Mouse (Mus musculus): ENCODE measurements around the gene Cdc5l. TPM values are rescaled to one million over a fixed set of nuclear protein-coding genes. Genes with fewer than 3 reads are reported as not detected.
A peak's percentile ranks its signal among the peaks of the same experiment; 100 is the strongest.
"Not testable (repeated sequence)": the region's sequence is repeated elsewhere in the genome, so short reads cannot be mapped to it uniquely, and the experiment has no call there.

The Cdc5l gene
- polyA plus RNA-seq, 1 experiment from 2014 or later: 68.9 TPM

- no peaks in the 10 kb centered on the region for H3K27me3 ChIP-seq (replicated peaks; ENCODE audit: low read depth, poor library complexity, severe bottlenecking)
- peaks cover 2% of the 10 kb centered on the region; the same call in 1 of the 2 replicates for H3K4me1 ChIP-seq
- no peak overlapping the region for H3K27ac ChIP-seq (replicated peaks)
- no peaks in the 10 kb centered on the region for H3K36me3 ChIP-seq (replicated peaks)
- WGBS: 81% methylated on average over 4 of the region's 4 CpGs
- no peak for DNase-seq (ENCODE audit: low spot score)
- no peaks in the 10 kb centered on the region for H3K9me3 ChIP-seq
- H3K4me3 ChIP-seq: no peak overlapping the region
These were observed 25.0 kb upstream of the Cdc5l start for GRCm38 (mm10) chr17:45458516-45458915.

- H3K4me1 ChIP-seq: peaks cover 2% of the 10 kb centered on the region; the same call in 1 of the 2 replicates
- no peak for DNase-seq (ENCODE audit: low spot score)
These were observed 23.9 kb upstream of the Cdc5l start for GRCm38 (mm10) chr17:45457487-45457886.

GRCm38 (mm10) chr17:45456260-45457152 is 23.0 kb upstream of the Cdc5l start:
- WGBS: 54% methylated on average over 13 of the region's 13 CpGs
- no peaks in the 10 kb centered on the region for H3K36me3 ChIP-seq (replicated peaks)

More at GRCm38 (mm10) chr17:45457487-45457886, 23.9 kb upstream of the Cdc5l start:
- no peaks in the 10 kb centered on the region for H3K36me3 ChIP-seq (replicated peaks)
- no peaks in the 10 kb centered on the region for H3K9me3 ChIP-seq
- H3K27ac ChIP-seq (replicated peaks): no peak overlapping the region
- WGBS: 90% methylated on average over 5 of the region's 5 CpGs
- H3K4me3 ChIP-seq: no peak overlapping the region
- H3K27me3 ChIP-seq (replicated peaks; ENCODE audit: low read depth, poor library complexity, severe bottlenecking): no peaks in the 10 kb centered on the region

DNA sequence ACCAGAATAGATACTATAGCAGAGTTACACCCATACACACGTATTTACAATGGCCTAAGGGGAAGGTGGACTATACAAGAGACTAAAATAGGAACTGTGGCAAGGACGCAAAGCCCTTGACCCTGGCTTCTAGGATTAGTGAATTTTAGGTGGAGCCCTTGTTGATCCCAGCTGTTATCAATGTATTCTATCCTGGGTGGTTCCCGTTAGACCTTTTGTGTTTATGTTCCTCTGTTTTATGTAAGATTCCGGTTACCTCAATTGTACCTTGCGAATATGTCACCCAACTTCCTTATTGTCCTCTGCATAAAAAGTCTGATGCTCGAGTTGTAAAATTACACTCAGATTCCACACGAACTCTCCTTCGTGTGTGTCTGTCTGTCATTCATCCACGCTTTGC is 22.2 kb upstream of the Cdc5l start:
- H3K27ac ChIP-seq (replicated peaks); DNase-seq (ENCODE audit: low spot score); H3K36me3 ChIP-seq (replicated peaks); H3K4me3 ChIP-seq; H3K4me1 ChIP-seq; H3K27me3 ChIP-seq (replicated peaks; ENCODE audit: low read depth, poor library complexity, severe bottlenecking); H3K9me3 ChIP-seq: not testable (repeated sequence)
- WGBS: 89% methylated on average over 9 of the region's 9 CpGs

More at GRCm38 (mm10) chr17:45456260-45457152, 23.0 kb upstream of the Cdc5l start:
- Histone ChIP-seq H3K4me1 (peaks cover 2% of the 10 kb centered on the region; the same call in 1 of the 2 replicates), H3K9me3 (no peaks in the 10 kb centered on the region), H3K27me3 (replicated peaks; ENCODE audit: low read depth, poor library complexity, severe bottlenecking) (no peaks in the 10 kb centered on the region), H3K4me3 (no peak overlapping the region), H3K27ac (replicated peaks) (no peak overlapping the region)
- no peak for DNase-seq (ENCODE audit: low spot score)

GRCm38 (mm10) chr17:45454794-45455193 is 21.3 kb upstream of the Cdc5l start:
- H3K27ac ChIP-seq (replicated peaks): no peak overlapping the region
- H3K9me3 ChIP-seq: no peaks in the 10 kb centered on the region
- WGBS: 88% methylated on average over 2 of the region's 2 CpGs
- no peaks in the 10 kb centered on the region for H3K27me3 ChIP-seq (replicated peaks; ENCODE audit: low read depth, poor library complexity, severe bottlenecking)
- no peak for DNase-seq (ENCODE audit: low spot score)
- H3K4me3 ChIP-seq: no peak overlapping the region
- H3K4me1 ChIP-seq: peaks cover 2% of the 10 kb centered on the region; the same call in 1 of the 2 replicates
- H3K36me3 ChIP-seq (replicated peaks): no peaks in the 10 kb centered on the region

DNA sequence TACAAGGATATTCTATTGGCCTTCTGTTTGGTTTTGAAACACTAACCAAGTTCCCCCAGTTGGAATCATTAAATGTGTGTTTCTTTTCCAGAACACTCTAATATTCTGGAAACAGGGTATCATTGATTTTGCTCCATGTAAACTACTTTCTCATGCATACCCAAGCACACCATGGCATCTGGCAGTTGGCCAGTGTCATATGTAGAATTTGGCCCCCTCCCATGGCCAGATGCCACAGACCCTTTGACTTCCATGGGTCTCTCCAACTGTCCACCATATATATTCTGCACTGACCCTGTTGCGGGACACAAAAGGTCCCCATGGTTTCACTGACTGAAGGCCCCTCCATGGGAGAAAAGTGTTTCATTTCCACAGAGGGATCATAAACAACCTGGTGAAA is 18.7 kb upstream of the Cdc5l start:
- H3K36me3 ChIP-seq (replicated peaks): peaks cover 7% of the 10 kb centered on the region
- DNase-seq (ENCODE audit: low spot score): no peak
- 93% methylated on average over 1 of the region's 1 CpGs for WGBS
- no peaks in the 10 kb centered on the region for H3K27me3 ChIP-seq (replicated peaks; ENCODE audit: low read depth, poor library complexity, severe bottlenecking)
- no peaks in the 10 kb centered on the region for H3K9me3 ChIP-seq
- H3K27ac ChIP-seq (replicated peaks): no peak overlapping the region
- H3K4me1 ChIP-seq: peaks cover 2% of the 10 kb centered on the region; the same call in 1 of the 2 replicates
- no peak overlapping the region for H3K4me3 ChIP-seq

GRCm38 (mm10) chr17:45450153-45450552 is 16.6 kb upstream of the Cdc5l start:
- H3K27me3 ChIP-seq (replicated peaks; ENCODE audit: low read depth, poor library complexity, severe bottlenecking): no peaks in the 10 kb centered on the region
- H3K9me3 ChIP-seq: no peaks in the 10 kb centered on the region
- peaks cover 7% of the 10 kb centered on the region for H3K36me3 ChIP-seq (replicated peaks)
- DNase-seq (ENCODE audit: low spot score): no peak
- no peak overlapping the region for H3K4me3 ChIP-seq
- no peak overlapping the region for H3K27ac ChIP-seq (replicated peaks)
- WGBS: 95% methylated on average over 6 of the region's 6 CpGs
- H3K4me1 ChIP-seq: no peaks in the 10 kb centered on the region

DNA sequence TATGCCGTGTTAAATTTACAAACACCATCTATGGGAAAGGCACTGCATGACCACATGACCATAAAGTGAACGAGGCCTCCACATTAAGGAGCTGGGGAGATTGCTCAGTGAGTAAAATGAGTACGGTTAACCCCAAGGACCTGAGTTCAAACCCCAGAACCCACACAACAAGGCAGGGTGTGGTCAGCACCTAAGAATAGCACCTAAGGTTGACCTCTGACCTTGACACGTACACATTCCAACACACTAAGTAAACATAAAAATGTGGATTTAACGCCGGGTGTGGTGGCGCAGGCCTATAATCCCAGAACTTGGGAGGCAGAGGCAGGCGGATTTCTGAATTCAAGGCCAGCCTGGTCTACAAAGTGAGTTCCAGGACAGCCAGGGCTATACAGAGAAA is 16.0 kb upstream of the Cdc5l start:
- H3K36me3 ChIP-seq (replicated peaks): peaks cover 7% of the 10 kb centered on the region
- no peak overlapping the region for H3K4me3 ChIP-seq
- H3K27ac ChIP-seq (replicated peaks): no peak overlapping the region
- WGBS: 92% methylated on average over 8 of the region's 8 CpGs
- H3K9me3 ChIP-seq: no peaks in the 10 kb centered on the region
- H3K27me3 ChIP-seq (replicated peaks; ENCODE audit: low read depth, poor library complexity, severe bottlenecking): no peaks in the 10 kb centered on the region
- DNase-seq (ENCODE audit: low spot score): no peak
- H3K4me1 ChIP-seq: no peaks in the 10 kb centered on the region

DNA sequence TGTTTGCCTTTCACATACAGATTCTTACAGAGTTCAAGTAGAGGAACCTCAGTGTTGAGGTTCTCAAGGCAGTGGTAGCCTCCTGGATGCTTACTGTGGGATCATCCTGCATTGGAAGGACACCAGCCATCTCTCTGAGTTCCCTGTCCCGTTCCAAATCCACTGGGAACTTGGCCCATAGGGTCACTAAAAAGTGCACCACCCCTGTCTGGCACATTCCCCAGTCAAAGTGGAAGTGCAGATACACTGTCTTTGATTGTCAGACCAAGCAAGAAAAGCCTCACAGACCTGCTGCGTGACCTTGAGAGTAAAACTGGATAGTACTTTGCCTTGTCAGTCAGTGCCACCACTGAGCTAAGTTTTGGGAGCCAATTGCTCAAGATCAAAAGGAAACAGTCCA is 13.5 kb upstream of the Cdc5l start:
- H3K27me3 ChIP-seq (replicated peaks; ENCODE audit: low read depth, poor library complexity, severe bottlenecking): no peaks in the 10 kb centered on the region
- no peak overlapping the region for H3K4me3 ChIP-seq
- no peak for DNase-seq (ENCODE audit: low spot score)
- no peak overlapping the region for H3K27ac ChIP-seq (replicated peaks)
- 91% methylated on average over 2 of the region's 2 CpGs for WGBS
- peaks cover 21% of the 10 kb centered on the region for H3K36me3 ChIP-seq (replicated peaks)
- no peaks in the 10 kb centered on the region for H3K4me1 ChIP-seq
- no peaks in the 10 kb centered on the region for H3K9me3 ChIP-seq

DNA sequence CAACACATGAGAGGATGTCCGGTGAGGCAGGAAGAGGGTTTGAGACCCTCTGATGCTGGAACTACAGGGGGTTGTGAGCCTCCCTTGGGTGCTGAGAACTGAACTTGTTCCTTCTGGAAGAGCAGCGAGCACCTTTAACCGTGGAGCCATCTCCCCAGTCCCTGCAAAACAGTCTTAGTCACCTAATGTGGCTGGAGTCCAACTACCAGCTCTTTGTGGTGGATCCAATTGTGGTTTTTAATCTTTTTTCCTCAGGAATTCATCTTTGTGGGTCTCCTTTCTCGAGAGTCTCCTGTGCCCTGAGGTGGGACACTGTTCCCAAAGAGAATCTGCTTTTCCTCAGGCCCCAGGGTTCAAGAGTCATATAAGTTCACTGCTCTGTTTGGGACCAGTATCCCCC is 12.4 kb upstream of the Cdc5l start:
- H3K9me3 ChIP-seq: no peaks in the 10 kb centered on the region
- WGBS: 88% methylated on average over 4 of the region's 4 CpGs
- no peaks in the 10 kb centered on the region for H3K27me3 ChIP-seq (replicated peaks; ENCODE audit: low read depth, poor library complexity, severe bottlenecking)
- no peak overlapping the region for H3K4me3 ChIP-seq
- no peaks in the 10 kb centered on the region for H3K4me1 ChIP-seq
- no peak overlapping the region for H3K27ac ChIP-seq (replicated peaks)
- peaks cover 26% of the 10 kb centered on the region for H3K36me3 ChIP-seq (replicated peaks)
- no peak for DNase-seq (ENCODE audit: low spot score)

- H3K4me3 ChIP-seq: peak overlapping the region; percentile 98
- no peak for DNase-seq (ENCODE audit: low spot score)
- H3K4me1 ChIP-seq: peaks cover 21% of the 10 kb centered on the region
- H3K27ac ChIP-seq (replicated peaks): peak overlapping the region; percentile 96
- no peaks in the 10 kb centered on the region for H3K27me3 ChIP-seq (replicated peaks; ENCODE audit: low read depth, poor library complexity, severe bottlenecking)
- peaks cover 16% of the 10 kb centered on the region for H3K36me3 ChIP-seq (replicated peaks)
- 9% methylated on average over 12 of the region's 12 CpGs for WGBS
- no peaks in the 10 kb centered on the region for H3K9me3 ChIP-seq
These were observed 689 bp upstream of the Cdc5l start for GRCm38 (mm10) chr17:45434262-45434590.

DNA sequence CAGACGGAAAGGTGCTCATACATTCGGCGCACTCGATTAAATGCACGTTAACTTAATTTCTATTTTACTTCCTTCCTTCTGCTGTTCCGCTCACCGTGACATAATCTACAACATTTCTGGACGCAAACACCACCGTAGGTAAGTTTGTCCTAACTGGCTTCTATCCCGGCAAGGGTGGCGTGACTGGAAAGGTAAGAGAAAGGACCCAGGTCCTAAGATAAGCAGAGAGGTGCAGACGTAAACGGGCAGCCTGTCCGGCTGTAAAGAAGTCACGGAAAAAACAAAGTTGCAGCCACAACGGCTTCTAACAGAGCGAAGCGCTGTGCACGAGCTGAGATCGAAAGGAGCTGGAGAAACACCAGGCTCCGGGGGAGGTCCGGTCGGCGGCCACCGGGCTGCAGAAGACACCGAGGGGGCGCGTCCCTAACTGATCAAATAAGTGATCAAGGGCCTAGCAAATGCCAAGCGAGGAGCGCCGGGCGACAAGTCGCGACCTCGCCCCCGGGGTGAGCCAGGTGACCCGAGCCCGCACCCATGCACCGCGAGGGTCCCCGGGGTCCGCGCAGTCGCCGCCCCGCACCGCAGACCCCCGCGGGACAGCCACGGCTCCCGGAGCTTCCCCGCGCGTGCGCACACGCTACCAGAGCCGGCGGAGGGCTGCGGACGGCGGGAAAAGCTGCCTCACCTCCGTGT is 685 bp downstream of the Cdc5l start:
- WGBS: 2% methylated on average over 62 of the region's 62 CpGs
- H3K27ac ChIP-seq (replicated peaks): peak overlapping the region; percentile 96
- no peaks in the 10 kb centered on the region for H3K9me3 ChIP-seq
- H3K4me1 ChIP-seq: peaks cover 21% of the 10 kb centered on the region
- no peaks in the 10 kb centered on the region for H3K27me3 ChIP-seq (replicated peaks; ENCODE audit: low read depth, poor library complexity, severe bottlenecking)
- DNase-seq (ENCODE audit: low spot score): no peak
- H3K4me3 ChIP-seq: peak overlapping the region; percentile 98
- H3K36me3 ChIP-seq (replicated peaks): peaks cover 15% of the 10 kb centered on the region

DNA sequence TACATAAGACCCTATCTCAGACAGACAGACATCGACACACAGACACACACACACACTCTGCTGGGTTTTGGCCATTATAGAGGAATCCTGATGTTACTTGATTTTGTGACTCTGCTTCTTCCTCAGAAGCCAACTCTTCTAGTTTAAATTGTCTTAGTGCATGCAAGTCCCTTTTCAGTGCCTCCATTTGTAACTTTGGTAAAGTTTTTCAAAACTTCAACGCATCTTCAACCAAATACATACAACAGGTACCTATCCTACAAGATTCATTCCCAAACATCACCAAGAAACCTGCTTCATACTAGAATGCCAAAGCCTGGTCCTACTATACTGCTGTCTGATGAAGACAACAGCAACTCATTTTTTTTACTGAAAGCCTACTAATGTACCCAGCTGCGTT is 1.5 kb downstream of the Cdc5l start:
- Histone ChIP-seq H3K9me3 (no peaks in the 10 kb centered on the region), H3K4me3 (peak overlapping the region; percentile 98), H3K4me1 (peaks cover 21% of the 10 kb centered on the region), H3K27ac (replicated peaks) (no peak overlapping the region), H3K36me3 (replicated peaks) (peaks cover 19% of the 10 kb centered on the region), H3K27me3 (replicated peaks; ENCODE audit: low read depth, poor library complexity, severe bottlenecking) (no peaks in the 10 kb centered on the region)
- 86% methylated on average over 3 of the region's 3 CpGs for WGBS
- no peak for DNase-seq (ENCODE audit: low spot score)

All from embryonic facial prominence, embryonic 10.5 days (tissue).